Mouse (Mus musculus) adrenal gland (tissue): ENCODE data around the gene Olfr353.

ENCODE experiments used
- intact Hi-C: fragments of 180-260 bp; cut with DNase I; formaldehyde crosslinking; loops from one replicate; pipeline ENCODE4 v1.15.1; 2025
- long read RNA-seq, 2 experiments: library from polyadenylated mRNA; unstranded; transcript quantifications; one replicate each; pipeline ENCODE4 v2.0.0; 2020; ENCODE audit warnings: borderline replicate concordance in 1 of 2; ENCODE audit not compliant: insufficient replicate concordance in 1 of 2

Olfr353 gene
- long read RNA-seq, experiment 1 = 0 reads
- long read RNA-seq, experiment 2 = 0 reads

DNA sequence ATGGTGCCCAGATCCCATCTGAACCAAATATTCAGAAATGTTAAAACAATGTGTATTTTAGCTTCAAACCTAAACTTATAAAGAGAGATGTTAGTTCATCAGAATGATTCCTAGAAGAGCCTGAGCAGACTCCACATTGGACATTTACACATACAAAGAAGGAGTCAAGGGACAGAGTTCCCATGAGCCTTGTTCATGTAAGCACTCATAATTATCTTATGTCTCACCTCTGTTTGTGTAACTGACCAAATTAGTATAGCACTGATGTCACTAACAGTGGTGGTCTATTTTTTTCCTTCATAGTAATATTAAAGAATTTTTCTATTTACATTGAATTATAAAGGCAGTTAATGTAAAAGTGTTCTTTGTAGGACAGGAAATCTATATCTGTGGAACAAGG lies at the start of gene Olfr353:
Gene Olfr353 (minus strand): TSS at position 101 of the 400 bp plus-strand sequence.
- intact Hi-C loops = no loop called here

DNA sequence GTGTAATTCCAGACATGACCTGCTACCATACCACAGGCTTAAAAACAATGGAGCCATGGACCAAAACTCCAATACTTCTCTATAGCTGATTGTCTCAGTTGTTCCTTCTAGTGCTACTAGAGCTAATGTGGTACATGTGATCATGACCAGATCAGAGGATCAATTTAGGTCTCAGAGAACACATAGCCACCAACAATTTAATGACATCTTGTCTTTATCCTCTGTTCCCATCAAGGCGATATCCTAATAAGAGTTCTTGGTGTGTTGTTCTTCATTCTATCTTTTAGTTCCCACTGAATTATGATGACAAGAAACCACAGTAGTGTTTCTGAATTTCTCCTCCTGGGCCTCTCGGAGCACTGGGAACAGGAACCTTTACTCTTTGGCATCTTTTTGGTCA lies 44.1 kb upstream of the Olfr353 start, which contains the start of gene Olfr356:
Gene Olfr356 (plus strand): TSS at position 301 of the 400 bp plus-strand sequence.
- intact Hi-C loops = no loop called here

DNA sequence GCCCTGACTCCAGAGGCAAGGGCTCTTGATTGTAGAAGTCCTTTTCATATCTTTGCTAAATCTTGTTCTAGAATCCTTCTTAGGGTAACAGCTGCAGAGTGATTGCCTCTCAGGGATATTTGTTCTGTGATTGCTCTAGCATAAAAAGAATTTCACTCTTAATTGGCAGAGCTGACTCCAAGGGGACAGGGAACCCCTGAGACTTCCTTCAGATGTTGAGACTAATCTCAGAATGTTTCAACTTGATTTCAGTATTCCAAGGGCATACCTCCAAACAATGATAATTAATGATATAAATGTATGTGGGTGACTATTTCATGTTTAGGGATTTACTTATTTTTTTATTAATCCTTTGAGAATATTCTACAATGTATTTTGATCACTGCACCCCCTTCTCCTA lies 36.1 kb upstream of the Olfr353 start, which contains the start of gene Olfr355:
Gene Olfr355 (minus strand): TSS at position 101 of the 400 bp plus-strand sequence.
- intact Hi-C loops = no loop called here

DNA sequence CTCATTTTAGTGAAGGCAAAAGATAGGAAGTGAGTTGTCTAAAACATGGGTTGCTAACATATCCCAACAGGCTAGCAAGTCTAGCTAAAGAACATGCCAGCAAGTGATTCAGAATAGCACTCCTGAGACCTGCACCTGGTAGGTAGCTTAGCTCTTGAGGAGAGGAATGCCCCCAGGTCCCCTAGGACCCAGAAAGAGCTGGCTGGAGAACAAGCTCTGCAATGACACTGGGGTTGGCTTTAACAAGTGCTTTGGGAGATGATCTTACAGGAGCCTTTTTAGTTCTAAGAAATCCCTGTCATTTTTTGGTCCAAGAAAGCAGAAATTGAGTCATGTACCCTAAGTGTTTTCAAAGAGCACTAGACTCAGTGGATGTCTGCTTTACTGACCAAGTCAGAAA lies 12.6 kb upstream of the Olfr353 start, which contains the start of gene Olfr354:
Gene Olfr354 (plus strand): TSS at position 301 of the 400 bp plus-strand sequence.
- intact Hi-C loops = no loop called here

DNA sequence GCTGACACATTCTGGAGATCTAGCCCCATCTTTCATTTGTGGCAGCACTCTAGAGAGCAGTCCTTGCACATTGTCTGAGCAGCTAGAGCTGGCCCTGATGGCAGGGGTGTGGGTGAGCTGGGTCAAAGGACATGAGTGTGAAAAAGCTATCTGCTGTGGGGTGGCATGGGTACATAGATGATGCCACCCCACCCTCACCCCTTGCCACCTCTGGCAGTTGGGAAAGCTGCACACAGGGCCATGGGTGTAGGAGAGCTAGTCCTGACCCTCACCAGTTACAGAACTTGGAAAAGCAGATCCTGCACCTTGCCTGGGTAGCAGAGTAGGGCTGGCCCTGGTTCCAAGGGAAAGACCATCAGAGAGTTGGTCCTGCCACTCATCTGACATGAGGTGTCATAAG lies 4.4 kb upstream of the Olfr353 start:
- intact Hi-C loops = no loop called here

DNA sequence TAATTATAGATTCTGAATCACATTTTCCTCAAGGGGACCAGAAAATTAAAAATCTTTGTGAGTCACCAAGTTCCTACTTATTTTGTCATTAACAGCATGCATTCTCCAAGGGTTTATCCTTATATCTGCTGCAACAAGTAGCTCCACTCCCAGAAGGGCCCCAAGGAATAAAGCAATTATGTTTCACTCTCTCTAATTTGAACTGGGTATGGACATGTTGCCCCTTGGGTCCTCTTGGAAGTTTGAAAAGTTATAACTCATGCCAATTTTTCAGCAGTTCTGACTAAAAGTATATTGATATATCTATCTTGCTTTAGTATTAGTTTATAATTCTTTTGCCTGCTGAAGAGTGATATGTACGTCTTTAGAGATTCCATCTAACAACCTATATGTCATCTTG lies 24.6 kb downstream of the Olfr353 start, which contains the start of gene Olfr352:
Gene Olfr352 (plus strand): TSS at position 301 of the 400 bp plus-strand sequence.
- intact Hi-C loops = no loop called here

DNA sequence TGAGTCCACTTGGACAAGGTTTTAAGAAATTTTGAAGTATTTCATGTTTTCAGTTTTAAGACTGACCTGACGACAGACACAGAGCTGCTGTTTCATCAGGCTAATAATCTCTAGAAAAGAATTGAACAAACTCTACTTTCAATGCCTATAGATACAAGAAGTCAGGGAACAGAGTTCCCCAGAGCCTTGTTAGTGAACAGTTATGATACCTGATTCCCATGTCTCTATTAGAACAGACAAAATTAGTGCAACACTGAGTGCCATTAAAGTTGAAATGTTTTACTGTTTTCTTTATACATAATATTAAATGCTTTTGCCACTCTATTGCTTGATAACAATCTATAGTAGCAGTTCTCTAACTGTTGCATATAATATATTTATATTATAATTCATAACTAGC lies 30.2 kb downstream of the Olfr353 start, which contains the start of gene Olfr351:
Gene Olfr351 (minus strand): TSS at position 101 of the 400 bp plus-strand sequence.
- intact Hi-C loops = no loop called here

DNA sequence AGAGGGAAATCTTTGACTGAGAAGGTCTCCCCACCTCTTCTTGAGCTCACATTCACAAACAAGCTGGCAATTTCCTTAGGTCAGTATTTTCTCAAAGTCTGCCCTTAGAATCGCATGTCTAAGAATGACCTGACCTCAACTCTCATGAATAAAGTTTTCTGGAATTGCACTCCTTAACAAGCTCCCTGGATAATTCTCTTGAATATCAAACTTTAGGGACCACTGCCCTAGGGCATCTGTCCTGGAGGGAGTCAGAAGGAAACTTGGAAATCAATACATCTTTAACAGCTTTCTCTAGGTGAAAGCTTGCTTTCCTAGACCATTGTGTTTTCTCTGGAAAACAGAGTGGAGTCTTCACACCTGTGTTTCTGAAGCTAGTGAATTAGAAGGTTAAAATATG lies 46.7 kb downstream of the Olfr353 start, which contains the start of gene Olfr350:
Gene Olfr350 (plus strand): TSS at position 301 of the 400 bp plus-strand sequence.
- intact Hi-C loops = no loop called here
